Mouse (Mus musculus) CH12.LX (cell line): Measurements from ENCODE around the gene Ankrd9. TPM values are rescaled to one million over a fixed set of nuclear protein-coding genes. Genes with fewer than 3 reads are reported as not detected.
A peak's percentile ranks its signal among the peaks of the same experiment; 100 is the strongest.

Source experiments
- DNase-seq: peaks from one replicate; pipeline ENCODE4 v3.0.0-alpha.2; 2013; ENCODE audit errors: extremely low read depth
- H3K27ac ChIP-seq: 2 replicates; pipeline ENCODE4 v1.5.1; 2012; ENCODE audit warnings: low read depth, mild to moderate bottlenecking, control low read depth, moderate library complexity; ENCODE audit not compliant: insufficient read depth
- H3K27me3 ChIP-seq: replicated peaks from 2 replicates; pipeline ENCODE3; 2012; ENCODE audit warnings: inconsistent platforms
- H3K36me3 ChIP-seq, 2 experiments: replicated peaks in 1 of 2; 2 replicates each; pipeline versions ENCODE3 to v1.6.1; 2012; ENCODE audit warnings: inconsistent platforms in 1 of 2, low read length in 1 of 2, mild to moderate bottlenecking in 1 of 2, mixed read lengths in 1 of 2, moderate library complexity in 1 of 2; ENCODE audit not compliant: control insufficient read depth in 1 of 2, insufficient read depth in 1 of 2
- H3K4me1 ChIP-seq, 2 experiments: 2 replicates each; pipeline ENCODE4 v1.6.1; 2012; ENCODE audit warnings: inconsistent platforms in 1 of 2, moderate library complexity in 1 of 2; ENCODE audit not compliant: insufficient read depth in 2 of 2, control insufficient read depth in 1 of 2
- H3K4me2 ChIP-seq: 2 replicates; pipeline ENCODE4 v1.6.1; 2012; ENCODE audit warnings: low read depth, mild to moderate bottlenecking, control low read depth; ENCODE audit not compliant: poor library complexity, insufficient read depth, severe bottlenecking
- H3K4me3 ChIP-seq, 3 experiments: fragments of 150-350 bp in 1 of 3; sonication (generic) in 1 of 3; replicated peaks in 1 of 3; 2 replicates each; pipeline versions ENCODE3 to v1.5.1; 2011 to 2012; ENCODE audit warnings: low read depth in 2 of 3, low read length in 2 of 3, mild to moderate bottlenecking in 2 of 3, moderate library complexity in 2 of 3, control low read depth in 1 of 3, improper control_type of control experiment in 1 of 3, inconsistent platforms in 1 of 3, mixed read lengths in 1 of 3; ENCODE audit not compliant: poor library complexity in 1 of 3
- H3K79me2 ChIP-seq: replicated peaks from 2 replicates; pipeline ENCODE4 v1.6.1; 2012; ENCODE audit warnings: mild to moderate bottlenecking, moderate library complexity; ENCODE audit not compliant: control insufficient read depth, poor library complexity, insufficient read depth, severe bottlenecking; ENCODE audit errors: extremely low read depth
- H3K9ac ChIP-seq: 2 replicates; pipeline ENCODE4 v1.6.1; 2012; ENCODE audit warnings: low read depth, mild to moderate bottlenecking, control low read depth, moderate library complexity; ENCODE audit not compliant: insufficient read depth
- H3K9me3 ChIP-seq: replicated peaks from 2 replicates; pipeline ENCODE3; 2012; ENCODE audit warnings: low read length, inconsistent platforms, mixed read lengths
- CHD1 ChIP-seq: IDR thresholded peaks from 2 replicates; pipeline ENCODE4 v1.6.1; 2012; ENCODE audit warnings: low read depth, low read length, improper control_type of control experiment, inconsistent platforms
- E2F4 ChIP-seq: IDR thresholded peaks from 2 replicates; pipeline ENCODE4 v1.6.1; 2011; ENCODE audit warnings: low read depth, low read length, improper control_type of control experiment; ENCODE audit not compliant: insufficient replicate concordance
- ELF1 ChIP-seq: IDR thresholded peaks from 2 replicates; pipeline ENCODE4 v1.6.1; 2014; ENCODE audit warnings: low read depth, mild to moderate bottlenecking, inconsistent platforms, low read length, improper control_type of control experiment
- ETS1 ChIP-seq: conservative IDR thresholded peaks from 2 replicates; pipeline ENCODE4 v1.6.1; 2012; ENCODE audit warnings: low read depth, mild to moderate bottlenecking, inconsistent platforms, low read length, improper control_type of control experiment, moderate library complexity
- GABPA ChIP-seq: IDR thresholded peaks from 2 replicates; pipeline ENCODE4 v1.6.1; 2012; ENCODE audit warnings: low read depth, low read length, improper control_type of control experiment, inconsistent platforms; ENCODE audit not compliant: insufficient replicate concordance
- HCFC1 ChIP-seq: IDR thresholded peaks from 2 replicates; pipeline ENCODE4 v1.6.1; 2012; ENCODE audit warnings: low read depth, mild to moderate bottlenecking, inconsistent platforms, low read length, improper control_type of control experiment
- IRF4 ChIP-seq: IDR thresholded peaks from 2 replicates; pipeline ENCODE4 v1.6.1; 2014; ENCODE audit warnings: low read depth, mild to moderate bottlenecking, inconsistent platforms, low read length, improper control_type of control experiment
- JUND ChIP-seq: conservative IDR thresholded peaks from 2 replicates; pipeline ENCODE4 v1.6.1; 2011; ENCODE audit warnings: low read depth, low read length, improper control_type of control experiment
- MAFK ChIP-seq: IDR thresholded peaks from 2 replicates; pipeline ENCODE4 v1.6.1; 2011; ENCODE audit warnings: low read length, improper control_type of control experiment; ENCODE audit not compliant: insufficient replicate concordance
- MAX ChIP-seq: IDR thresholded peaks from 2 replicates; pipeline ENCODE4 v1.6.1; 2011; ENCODE audit warnings: low read length, improper control_type of control experiment
- MAZ ChIP-seq: IDR thresholded peaks from 2 replicates; pipeline ENCODE4 v1.6.1; 2012; ENCODE audit warnings: low read depth, mild to moderate bottlenecking, inconsistent platforms, low read length, improper control_type of control experiment, moderate library complexity
- MEF2A ChIP-seq: IDR thresholded peaks from 2 replicates; pipeline ENCODE4 v1.6.1; 2014; ENCODE audit warnings: low read depth, mild to moderate bottlenecking, inconsistent platforms, low read length, improper control_type of control experiment, borderline replicate concordance
- MYC ChIP-seq: IDR thresholded peaks from 2 replicates; pipeline ENCODE4 v1.6.1; 2011; ENCODE audit warnings: low read depth, mild to moderate bottlenecking, improper control_type of control experiment, low read length
- NELFE ChIP-seq: IDR thresholded peaks from 2 replicates; pipeline ENCODE4 v1.6.1; 2011; ENCODE audit warnings: low read depth, low read length, improper control_type of control experiment
- RAD21 ChIP-seq: IDR thresholded peaks from 2 replicates; pipeline ENCODE4 v1.6.1; 2011; ENCODE audit warnings: low read depth, mild to moderate bottlenecking, low read length, improper control_type of control experiment, moderate library complexity
- RCOR1 ChIP-seq: conservative IDR thresholded peaks from 2 replicates; pipeline ENCODE4 v1.6.1; 2012; ENCODE audit warnings: low read depth, mild to moderate bottlenecking, inconsistent platforms, low read length, improper control_type of control experiment
- SIN3A ChIP-seq: IDR thresholded peaks from 2 replicates; pipeline ENCODE4 v1.6.1; 2012; ENCODE audit warnings: low read length, improper control_type of control experiment, inconsistent platforms
- TCF12 ChIP-seq: IDR thresholded peaks from 2 replicates; pipeline ENCODE4 v1.6.1; 2014; ENCODE audit warnings: low read depth, mild to moderate bottlenecking, inconsistent platforms, low read length, improper control_type of control experiment
- UBTF ChIP-seq: IDR thresholded peaks from 2 replicates; pipeline ENCODE4 v1.6.1; 2012; ENCODE audit warnings: low read depth, mild to moderate bottlenecking, inconsistent platforms, low read length, improper control_type of control experiment, moderate library complexity
- ZC3H11A ChIP-seq: IDR thresholded peaks from 2 replicates; pipeline ENCODE4 v1.6.1; 2012; ENCODE audit warnings: low read depth, mild to moderate bottlenecking, inconsistent platforms, low read length, improper control_type of control experiment
- ZKSCAN1 ChIP-seq: IDR thresholded peaks from 2 replicates; pipeline ENCODE4 v1.6.1; 2012; ENCODE audit warnings: low read depth, inconsistent platforms, low read length, improper control_type of control experiment, borderline replicate concordance
- dilution Hi-C: fragments of 300-500 bp; cut with MboI; formaldehyde crosslinking; loops from 2 replicates; pipeline ENCODE4 v1.14.3; 2020; ENCODE audit warnings: low sequenced_read_pairs; ENCODE audit not compliant: extremely low pct_unique_long_range_greater_than_20kb, extremely low pct_ligation_motif_present
- in situ Hi-C: fragments of 300-500 bp; cut with MboI; formaldehyde crosslinking; loops from 3 replicates; pipeline ENCODE4 v1.14.3; 2019; ENCODE audit warnings: low sequenced_read_pairs, low pct_ligation_motif_present, low pct_unique_long_range_greater_than_20kb, mixed read lengths
- polyA plus RNA-seq: library from polyadenylated mRNA; unstranded; fragments of >175 nt; gene quantifications from 2 replicates; pipeline ENCODE4 v1.2.1, GENCODE M21; 2012; ENCODE audit warnings: low read depth; ENCODE audit not compliant: insufficient read length
- total RNA-seq, 2 experiments: library from RNA; depleted of rRNA; stranded (reverse); fragments of 300-350 nt in 1 of 2; fragments of >200 nt in 1 of 2; gene quantifications; 2 replicates each; pipeline ENCODE4 v1.2.3; 2012 to 2014

Ankrd9 gene
- total and polyA plus RNA-seq, 3 experiments = 2.4 to 5.2 (median 2.5) TPM

GRCm38 (mm10) chr12:111005803-111006202, 27.0 kb upstream of the Ankrd9 start:
- Histone ChIP-seq H3K4me2 (no peak overlapping the region), H3K4me1 (peaks cover 6 to 9% of the 10 kb centered on the region in 2 experiments; a peak in 2 of 4 replicates), H3K36me3 (no peaks in the 10 kb centered on the region), H3K9me3 (no peaks in the 10 kb centered on the region), H3K4me3 (no peak overlapping the region), H3K27ac (no peak overlapping the region), H3K27me3 (no peaks in the 10 kb centered on the region), H3K79me2 (no peaks in the 10 kb centered on the region), H3K9ac (no peak overlapping the region)
- in situ Hi-C loops (no loop called here), dilution Hi-C loops (no loop called here)
- no peak for DNase-seq
- TF ChIP-seq MAZ (no peak), E2F4 (no peak), ZKSCAN1 (no peak), NELFE (no peak), MAFK (no peak), ETS1 (no peak), UBTF (no peak), GABPA (no peak), MAX (no peak), RCOR1 (no peak), TCF12 (no peak), CHD1 (no peak), IRF4 (no peak), HCFC1 (no peak), MYC (no peak), JUND (no peak), SIN3A (no peak), ZC3H11A (no peak)

- Histone ChIP-seq H3K4me3 (no peak overlapping the region), H3K9me3 (no peaks in the 10 kb centered on the region), H3K79me2 (no peaks in the 10 kb centered on the region), H3K4me1 (peaks cover 6 to 9% of the 10 kb centered on the region in 2 experiments; a peak in 2 of 4 replicates), H3K4me2 (no peak overlapping the region), H3K27me3 (no peaks in the 10 kb centered on the region), H3K27ac (no peak overlapping the region), H3K36me3 (no peaks in the 10 kb centered on the region), H3K9ac (no peak overlapping the region)
- dilution Hi-C loops = no loop called here
- in situ Hi-C loops = no loop called here
- DNase-seq = peak; percentile 28
- TF ChIP-seq RAD21 = no peak
- peak; percentile 86; the same call in 1 of the 2 replicates for TF ChIP-seq MEF2A
- 0 out of 2 replicates have a peak, but pooled peaks have one; percentile 16 for TF ChIP-seq IRF4
- no peak for TF ChIP-seq UBTF
- TF ChIP-seq TCF12 = 0 out of 2 replicates have a peak, but pooled peaks have one; percentile 20
- no peak for TF ChIP-seq ELF1
Measured at GRCm38 (mm10) chr12:111004142-111004541, 25.3 kb upstream of the Ankrd9 start.
